ENCODE assay signal across 24 mouse cellular contexts in the genomic region with DNA sequence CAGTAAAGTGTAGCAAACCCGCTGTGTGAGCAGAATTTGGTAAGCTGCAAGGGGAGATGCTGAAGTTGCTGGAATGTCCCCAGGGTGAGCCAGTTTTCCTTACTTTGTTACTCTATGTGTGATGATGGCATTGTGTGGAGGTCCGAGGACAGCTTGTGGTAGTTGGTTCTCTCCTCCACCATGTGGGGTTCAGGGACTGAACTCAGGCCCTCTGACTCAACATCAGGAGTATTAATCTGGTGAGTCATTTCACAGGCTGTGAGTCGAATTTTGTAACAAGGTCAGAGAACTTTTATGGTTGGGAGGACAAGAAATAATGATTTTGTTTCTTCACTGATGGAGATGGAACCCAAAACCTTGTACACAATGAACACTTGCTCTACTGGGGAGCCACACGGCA. TPM values are rescaled to one million over a fixed set of nuclear protein-coding genes. Genes with fewer than 3 reads are reported as not detected.
"Had no signal": no experiment of that assay in that cellular context is flagged by ENCODE, and none has a peak within 500 bp of the region (broad histone marks: within the 10 kb centered on the region; RNA-seq: fewer than 3 reads in every experiment).

No protein-coding gene starts in this region.

- H3K27ac ChIP-seq: limb, embryonic 10.5 days; liver, embryonic 15.5 days; midbrain, embryonic 10.5 days; neural tube, embryonic 12.5 days had no signal

- DNase-seq: kidney, postnatal 14 days; lung, adult 2 months; lung, postnatal 4 days; midbrain, embryonic 14.5 days; retina, postnatal 1 day; right cerebral cortex, postnatal 4 days; spleen, adult 18-20 months; thymus, adult 18-20 months; thymus, postnatal 14 days had no signal

- H3K4me3 ChIP-seq: limb, embryonic 10.5 days; liver, embryonic 15.5 days; midbrain, embryonic 10.5 days; neural tube, embryonic 12.5 days had no signal

- H3K9ac ChIP-seq: liver, embryonic 15.5 days; neural tube, embryonic 12.5 days had no signal

- H3K4me1 ChIP-seq: limb, embryonic 10.5 days; liver, embryonic 15.5 days; midbrain, embryonic 10.5 days had no signal

- H3K9me3 ChIP-seq: limb, embryonic 10.5 days; liver, embryonic 15.5 days; midbrain, embryonic 10.5 days; neural tube, embryonic 12.5 days had no signal

- H3K4me2 ChIP-seq: liver, embryonic 11.5 days; liver, embryonic 15.5 days; neural tube, embryonic 12.5 days had no signal

- H3K36me3 ChIP-seq: liver, embryonic 15.5 days; midbrain, embryonic 10.5 days; neural tube, embryonic 12.5 days had no signal

- ATAC-seq: lung, postnatal 0 days had no signal

RNA-seq across cellular contexts. Expression of gene Palm3, which starts 11.5 kb away (rescaled TPM):
- total RNA-seq: megakaryocyte, adult 5-6 weeks had no signal
- polyA plus RNA-seq: large intestine, adult 2 months had no signal

RNA-seq across cellular contexts. Expression of gene Rln3, which starts 12.0 kb away (rescaled TPM):
- total RNA-seq: layer of hippocampus, adult 8-10 months; layer of hippocampus, postnatal 14 days; left cerebral cortex, adult 18-20 months; left cerebral cortex, postnatal 14 days; megakaryocyte, adult 5-6 weeks; neutrophil, adult 5-6 weeks had no signal
- polyA plus RNA-seq: limb, embryonic 10.5 days; limb, embryonic 14.5 days; liver, embryonic 11.5 days; neural tube, embryonic 12.5 days; stomach, embryonic 14.5 days had no signal

RNA-seq across cellular contexts. Expression of gene 2210011C24Rik, which starts 20.8 kb away (rescaled TPM):
- total RNA-seq: megakaryocyte, adult 5-6 weeks; neutrophil, adult 5-6 weeks had no signal
- polyA plus RNA-seq: limb, embryonic 10.5 days; liver, embryonic 11.5 days; liver, embryonic 15.5 days; midbrain, embryonic 14.5 days; neural tube, embryonic 12.5 days had no signal

RNA-seq across cellular contexts. Expression of gene 1700067K01Rik, which starts 31.5 kb away (rescaled TPM):
- total RNA-seq: megakaryocyte, adult 5-6 weeks had no signal
